Mouse (Mus musculus): ENCODE measurements around the gene Gm4881. TPM values are rescaled to one million over a fixed set of nuclear protein-coding genes. Genes with fewer than 3 reads are reported as not detected.

Gene Gm4881
- total RNA-seq, 2 experiments from 2014 or later: not detected

Small RNA genes within 50 kb of the gene (microRNA-seq; reads per million reads assigned to microRNA genes)
- gene Mir7046 (1.8 reads per million), gene Mir7047 (not detected)

Other genes with a start within 250 kb of the Gm4881 start
- not detected for gene BC049730, start 235.3 kb downstream of the Gm4881 start, total RNA-seq (2021)
- not detected for gene Gm4763, start 217.6 kb downstream of the Gm4881 start, total RNA-seq (2021)
- gene Cd177, start 184.2 kb downstream of the Gm4881 start, total RNA-seq (2021): 1 to 10 TPM; 1.5 to 3.9 TPM
- under 1 TPM; 0.48 to 0.51 TPM for gene Ceacam10, start 167.3 kb downstream of the Gm4881 start, total RNA-seq (2021)
- gene Gm9844, start 82.3 kb downstream of the Gm4881 start, total RNA-seq (2021): under 1 TPM in 1 of 2 experiments, not detected in 1; 0.92 TPM
- gene Lypd4, start 74.6 kb downstream of the Gm4881 start, total RNA-seq (2021): not detected
- under 1 TPM in 1 of 2 experiments, not detected in 1; 0.17 TPM for gene Dmrtc2, start 74.4 kb downstream of the Gm4881 start, total RNA-seq (2021)
- 1,000 to 10,000 TPM; 1,415 to 1,431 TPM for gene Rps19, start 60.1 kb downstream of the Gm4881 start, total RNA-seq (2021)
- gene Cd79a, start 47.1 kb downstream of the Gm4881 start, total RNA-seq (2021): 1 to 10 TPM; 1.1 to 3.2 TPM
- gene Arhgef1, start 41.6 kb downstream of the Gm4881 start, total RNA-seq (2021): 100 to 1,000 TPM; 159 to 161 TPM
- gene Rabac1, start 28.3 kb upstream of the Gm4881 start, total RNA-seq (2021): 100 to 1,000 TPM; 204 to 208 TPM
- 10 to 100 TPM; 66.4 to 69.0 TPM for gene Atp1a3, start 61.5 kb upstream of the Gm4881 start, total RNA-seq (2021)
- 10 to 100 TPM; 38.1 to 45.1 TPM for gene Grik5, start 127.9 kb upstream of the Gm4881 start, total RNA-seq (2021)
- 10 to 100 TPM; 22.3 to 24.4 TPM for gene Zfp574, start 128.1 kb upstream of the Gm4881 start, total RNA-seq (2021)
- 1 to 10 TPM; 3.7 to 4.1 TPM for gene Pou2f2, start 235.2 kb upstream of the Gm4881 start, total RNA-seq (2021)

All from adrenal gland, postnatal 4 days (tissue).